Mouse (Mus musculus) layer of hippocampus, postnatal 10 days (tissue): ENCODE results near the gene Trpc4ap. TPM values are rescaled to one million over a fixed set of nuclear protein-coding genes. Genes with fewer than 3 reads are reported as not detected.
"Not testable (repeated sequence)": the region's sequence is repeated elsewhere in the genome, so short reads cannot be mapped to it uniquely, and the experiment has no call there.

Experiments
- DNase-seq, 2 experiments: peaks; one replicate each; pipeline ENCODE4 v3.0.0; 2021; ENCODE audit warnings: low spot score in 2 of 2
- long read RNA-seq: library from polyadenylated mRNA; stranded (forward); transcript quantifications from one replicate; pipeline ENCODE4 v2.0.0, GENCODE M21; 2023
- total RNA-seq, 2 experiments: library from RNA; stranded (reverse); gene quantifications; 2 replicates each; pipeline ENCODE4 v1.2.3; 2021

Gene Trpc4ap
- 100 to 1,000 TPM; 143 to 149 TPM for total RNA-seq
- long read RNA-seq, transcript Trpc4ap-202 (19 exons, 3,091 nt): minor isoform, 6 of 180 reads
- long read RNA-seq, transcript Trpc4ap-201 (19 exons, 3,204 nt): major isoform, 151 of 180 reads
- long read RNA-seq, partial matches to known transcripts: 10 of 180 reads
- long read RNA-seq, other reads (novel, unspliced or antisense): 13 of 180 reads

DNA sequence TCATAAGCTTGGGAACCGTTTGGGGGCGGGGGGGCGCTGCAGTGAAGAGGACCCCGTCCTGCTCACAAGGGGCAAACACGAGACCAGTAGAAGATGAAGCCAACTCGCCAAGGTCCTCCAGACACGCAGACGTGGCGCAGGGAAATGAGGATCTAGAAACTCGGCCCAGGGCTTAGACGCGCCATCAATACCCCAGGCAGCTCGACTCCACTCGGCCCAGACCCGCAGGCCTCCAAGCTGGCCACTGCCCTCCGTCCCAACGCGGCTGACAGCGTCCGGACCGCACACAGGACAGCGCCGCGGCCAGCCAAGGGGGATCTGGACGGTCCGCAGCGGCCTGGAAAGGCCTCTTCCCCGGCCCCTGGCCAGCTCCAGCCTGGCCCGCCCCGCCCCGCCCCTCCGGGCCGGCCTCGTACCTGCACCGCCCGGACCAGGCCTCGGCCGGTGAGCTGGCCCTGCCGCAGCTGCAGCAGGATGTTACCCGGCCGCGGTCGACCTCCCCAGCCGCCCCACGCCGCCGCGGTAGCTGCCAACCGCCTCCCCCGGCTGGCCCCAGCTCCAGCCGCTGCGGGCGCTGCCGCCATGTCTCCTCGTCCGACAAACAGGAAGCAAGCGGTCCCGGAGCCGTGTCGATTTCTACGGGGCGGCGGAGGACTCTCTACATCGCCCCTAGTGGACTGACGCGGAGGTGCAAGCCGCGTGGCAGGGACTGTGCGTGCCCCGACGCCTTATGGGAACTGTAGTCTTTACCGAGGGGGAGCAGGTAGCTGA lies at the start of gene Trpc4ap:
TSS of gene Trpc4ap (minus strand) at position 662 of the 771 bp plus-strand sequence.
- DNase-seq: peak; percentile 99

DNA sequence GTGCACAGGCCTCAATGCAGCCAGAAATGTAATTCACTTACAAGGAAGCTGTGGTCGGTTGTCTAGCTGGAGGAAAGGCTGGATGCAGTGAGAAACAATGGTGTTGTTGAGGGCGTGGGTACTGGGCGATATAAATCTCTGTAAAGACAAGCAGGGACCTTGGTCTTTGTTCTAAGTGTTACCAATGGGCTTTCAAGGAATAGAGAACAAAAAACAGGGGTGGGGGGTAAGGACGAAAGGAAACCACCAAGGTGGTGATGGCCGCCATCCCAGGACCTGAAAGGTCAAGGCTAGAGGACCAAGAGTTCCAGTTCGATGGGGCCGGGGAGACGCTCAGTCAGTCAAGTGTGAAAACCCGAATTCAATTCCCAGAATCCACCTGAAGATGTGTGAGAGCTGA lies 45.6 kb upstream of the Trpc4ap start:
- no peak for DNase-seq

DNA sequence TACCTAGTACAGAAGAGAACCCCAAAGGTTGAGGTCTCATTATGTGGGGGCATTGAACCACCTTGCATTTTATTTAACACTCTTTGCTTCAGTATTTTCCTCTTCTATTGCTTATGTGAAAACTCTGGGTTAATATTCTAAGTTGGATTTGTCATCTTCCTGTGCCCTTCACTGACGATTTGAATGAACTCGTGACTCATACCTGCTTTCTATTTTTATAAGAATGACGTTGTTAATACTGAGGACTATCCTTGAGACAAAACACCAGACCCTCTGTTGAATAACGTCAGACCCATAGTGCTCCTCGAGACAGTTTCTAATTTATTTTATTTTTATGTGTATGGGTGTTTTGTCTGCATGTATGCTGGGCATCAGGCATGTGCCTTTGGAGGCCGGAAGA lies 44.8 kb upstream of the Trpc4ap start:
- no peak for DNase-seq

DNA sequence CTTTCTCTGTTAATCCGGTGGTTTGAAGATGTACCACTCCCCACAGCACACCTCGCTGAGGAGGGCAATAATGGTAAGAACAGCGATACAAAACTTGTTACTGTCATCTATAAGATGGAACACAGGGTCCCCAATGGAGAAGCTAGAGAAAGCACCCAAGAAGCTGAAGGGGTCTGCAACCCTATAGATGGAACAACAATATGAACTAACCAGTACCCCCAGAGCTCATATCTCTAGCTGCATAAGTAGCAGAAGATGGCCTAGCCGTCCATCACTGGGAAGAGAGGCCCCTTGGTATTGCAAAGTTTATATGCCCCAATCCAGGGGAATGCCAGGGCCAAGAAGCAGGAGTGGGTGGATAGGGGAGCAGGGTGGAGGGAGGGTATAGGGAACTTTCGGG lies 43.6 kb upstream of the Trpc4ap start, which contains the start of gene Gm17581:
TSS of gene Gm17581 (minus strand) at position 101 of the 400 bp plus-strand sequence.
- DNase-seq: not testable (repeated sequence)

DNA sequence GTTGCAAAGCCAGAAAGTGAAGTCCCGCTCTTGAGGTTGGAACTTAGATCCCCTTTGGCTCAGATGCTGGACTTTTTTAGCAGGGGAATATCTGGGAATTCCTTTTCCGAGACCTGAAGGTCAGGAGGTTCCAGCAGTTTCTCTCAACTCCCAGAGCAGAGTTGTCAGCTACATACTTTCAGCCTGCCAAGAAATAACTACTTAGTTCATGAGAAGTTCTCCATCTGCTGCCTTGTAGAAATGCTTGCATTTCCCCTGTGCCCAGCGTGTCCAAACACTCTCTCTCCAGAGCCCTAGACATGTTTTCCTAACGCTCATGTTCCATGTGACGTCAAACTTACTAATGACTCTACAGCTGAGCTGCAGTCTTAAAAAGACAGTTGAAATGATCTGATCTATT lies 42.9 kb upstream of the Trpc4ap start:
- no peak for DNase-seq

DNA sequence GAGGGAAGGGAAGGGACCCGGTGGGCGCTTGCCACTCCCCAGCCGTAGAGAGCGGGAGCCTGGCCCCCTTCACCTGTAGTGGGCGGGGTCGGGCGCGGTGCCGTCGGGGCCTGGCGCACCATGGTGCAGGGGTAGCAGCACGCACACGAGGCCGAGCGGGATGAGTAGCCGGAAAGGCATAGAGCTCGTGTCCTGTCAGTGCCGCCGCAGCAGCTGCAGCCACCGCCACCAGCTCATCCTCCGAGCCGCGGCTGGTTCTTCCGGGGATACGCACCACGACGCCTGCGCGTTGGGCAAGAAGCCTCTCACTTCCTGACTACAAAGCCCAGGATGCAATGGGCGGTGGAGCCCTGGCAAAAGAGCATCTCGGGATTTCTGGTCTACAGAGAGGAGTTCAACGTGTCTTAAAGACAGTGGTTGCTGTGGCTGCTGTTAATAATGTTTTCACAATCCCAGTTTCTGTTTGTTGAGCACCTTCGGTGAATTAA lies 37.0 kb upstream of the Trpc4ap start, which contains the start of gene Edem2:
TSS of gene Edem2 (minus strand) at position 318 of the 488 bp plus-strand sequence.
- DNase-seq: peak; percentile 86 to 90

DNA sequence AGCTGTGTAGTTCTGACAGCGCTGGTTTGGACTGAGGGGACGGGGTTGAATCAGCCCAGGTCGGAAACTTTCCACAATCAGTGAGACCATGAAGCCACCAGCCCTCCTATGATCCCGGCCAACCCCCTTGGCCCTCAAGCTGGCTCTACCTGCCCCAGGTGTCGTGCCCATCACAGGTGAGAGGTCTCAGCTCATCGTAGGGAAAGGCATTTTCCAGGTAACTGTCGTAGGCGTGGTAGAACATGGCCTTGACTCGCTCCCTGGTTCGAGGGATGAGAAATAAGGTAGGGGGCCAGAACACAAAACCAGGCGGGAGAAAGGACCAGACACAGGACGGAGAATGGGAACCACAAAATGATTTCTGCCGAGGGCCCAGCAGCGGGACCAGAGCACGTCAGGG lies 36.6 kb upstream of the Trpc4ap start:
- DNase-seq: no peak

DNA sequence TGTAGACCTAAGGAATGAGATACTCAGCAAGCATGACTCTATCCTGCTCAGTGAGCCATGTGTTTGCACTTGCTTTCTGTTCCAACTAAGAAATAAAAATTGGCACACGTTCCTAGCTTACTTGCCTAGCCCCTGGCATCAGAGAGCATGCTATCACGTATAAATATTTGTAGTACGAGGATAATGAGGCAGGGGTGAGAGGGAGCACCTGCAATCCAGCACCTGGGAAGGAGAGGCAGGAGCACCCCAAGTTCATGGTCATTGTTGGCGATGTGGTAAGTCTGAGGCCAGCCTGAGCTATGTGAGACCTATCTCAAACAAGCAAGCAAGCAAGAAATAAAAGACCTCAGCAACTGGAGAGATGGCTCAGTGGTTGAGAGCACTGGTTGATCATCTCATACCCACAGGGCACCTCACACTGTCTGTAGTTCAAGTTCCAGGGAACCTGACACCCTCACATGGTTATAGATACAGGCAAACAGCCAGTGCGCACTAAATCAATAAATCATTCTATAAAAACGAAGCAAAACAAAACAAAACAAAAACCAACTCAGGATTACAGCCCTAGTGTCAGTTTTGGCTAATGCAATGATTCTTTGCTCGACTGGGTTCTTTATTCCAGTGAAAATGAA lies 35.7 kb upstream of the Trpc4ap start:
- DNase-seq: no peak

DNA sequence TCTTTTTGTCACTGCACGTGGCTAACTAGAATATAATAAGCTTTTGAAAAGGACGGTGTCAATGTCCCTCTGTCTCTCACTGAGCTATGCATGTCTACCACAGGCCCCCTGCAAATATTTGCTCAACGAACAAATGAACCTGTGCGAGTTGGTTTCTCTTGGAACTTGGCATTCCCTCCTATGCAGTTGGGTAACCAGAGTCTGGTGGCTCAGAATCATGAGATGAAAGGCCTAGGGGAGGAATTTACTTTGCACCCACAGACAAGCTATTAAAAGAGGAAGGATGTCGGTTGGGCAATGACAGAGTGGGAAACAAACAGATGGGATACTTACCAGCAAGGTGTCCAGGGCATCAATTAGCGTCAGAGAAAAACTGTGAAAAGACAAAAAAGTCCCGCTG lies 34.1 kb upstream of the Trpc4ap start:
- DNase-seq: no peak

DNA sequence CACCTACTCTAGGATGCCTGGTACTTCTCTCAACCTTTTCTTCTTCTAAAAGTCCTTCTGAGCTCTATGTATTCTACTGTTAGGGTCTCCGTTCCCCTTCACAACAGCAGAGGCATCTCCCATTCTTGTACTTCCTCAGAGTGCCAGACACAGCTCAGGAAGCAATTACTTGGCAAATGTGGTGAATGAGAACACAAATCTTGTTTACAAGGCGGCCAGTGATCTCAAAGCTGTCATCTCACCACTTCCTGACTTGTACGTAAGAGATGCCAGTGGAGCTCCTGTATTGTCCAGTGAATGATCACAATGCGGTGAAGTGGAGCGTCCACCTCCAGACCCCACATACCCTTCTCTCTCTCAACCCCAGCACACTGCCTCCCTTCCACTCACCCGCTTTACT lies 32.3 kb upstream of the Trpc4ap start:
- no peak for DNase-seq

DNA sequence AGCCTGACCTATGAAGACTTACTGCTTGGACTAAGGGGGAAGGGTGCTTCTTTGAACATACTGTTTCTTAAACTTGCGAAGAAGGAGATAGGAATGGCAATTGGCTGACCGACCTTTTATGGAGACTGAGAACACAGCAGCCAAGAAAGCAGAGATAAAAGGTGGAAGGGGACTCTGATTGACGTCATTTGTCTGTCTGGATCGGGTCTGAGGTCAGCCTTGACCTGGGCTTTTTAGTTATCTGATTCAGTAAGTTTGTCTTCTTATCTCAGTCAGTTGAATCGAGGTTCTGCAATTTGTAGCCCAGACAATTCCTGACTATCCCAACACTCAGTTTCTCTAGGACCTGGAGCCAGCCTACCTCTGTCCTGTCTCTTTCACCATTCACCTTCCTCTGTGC lies 31.9 kb upstream of the Trpc4ap start:
- no peak for DNase-seq

DNA sequence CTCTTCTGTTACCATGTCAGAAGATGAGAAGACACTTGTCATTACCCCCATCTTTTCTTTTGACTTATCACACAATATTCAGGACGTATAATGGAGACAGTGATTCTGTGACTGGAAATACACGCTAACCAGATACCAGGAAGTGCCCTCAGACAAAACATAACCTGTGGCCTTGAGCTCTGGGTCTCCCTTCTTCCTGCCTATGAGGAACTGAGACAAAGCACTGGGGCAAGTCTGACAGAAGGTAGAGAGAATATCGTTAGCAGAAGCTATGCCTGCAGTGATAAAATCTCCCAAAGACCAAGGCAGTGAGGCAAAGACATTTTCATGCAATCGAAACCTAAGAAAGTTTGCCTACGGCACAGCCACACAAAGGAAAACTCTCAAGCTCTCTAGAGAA lies 28.4 kb upstream of the Trpc4ap start:
- no peak for DNase-seq

DNA sequence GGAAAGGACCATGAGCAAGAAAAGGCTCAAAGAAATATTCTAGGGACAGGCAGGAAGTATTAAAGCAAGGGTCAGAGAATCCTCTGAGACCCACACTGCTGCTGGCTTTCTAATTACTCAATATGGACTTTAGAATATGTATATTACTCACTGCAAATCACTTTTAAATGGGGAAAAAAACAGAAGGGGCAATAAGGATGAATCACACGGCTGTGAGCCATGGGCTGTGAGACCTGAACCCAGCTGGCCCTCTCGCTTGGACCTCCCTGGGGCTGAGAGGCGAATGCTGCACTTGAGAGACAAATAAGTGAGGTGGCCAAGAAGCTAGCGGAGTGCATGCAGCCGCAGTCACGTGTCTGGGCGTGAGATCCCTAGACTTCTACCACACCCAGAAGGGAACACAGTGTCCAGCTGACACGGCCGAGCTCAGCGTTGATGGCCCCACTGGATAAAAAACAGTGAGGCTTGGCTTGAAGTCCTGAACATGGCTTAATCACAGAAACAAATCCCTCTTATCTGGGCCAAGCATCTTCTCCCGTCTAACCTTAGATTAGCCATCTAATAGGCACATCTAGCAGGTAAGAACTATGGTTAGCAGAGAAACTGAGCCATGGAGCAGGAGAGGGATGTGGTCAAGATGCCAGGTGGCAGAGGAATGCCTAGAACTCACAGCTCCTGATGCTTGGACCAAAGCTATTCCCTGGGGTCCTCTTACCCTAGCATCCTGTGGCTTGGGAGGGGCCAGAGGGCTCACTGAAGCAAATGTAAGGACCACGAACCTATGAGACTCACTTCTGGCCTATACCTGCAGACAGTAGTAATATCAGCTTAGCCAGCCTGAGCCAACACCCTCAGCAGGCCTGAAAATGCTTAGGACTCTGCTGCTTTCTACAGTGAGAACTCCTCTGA lies 25.2 kb upstream of the Trpc4ap start:
- DNase-seq: no peak

DNA sequence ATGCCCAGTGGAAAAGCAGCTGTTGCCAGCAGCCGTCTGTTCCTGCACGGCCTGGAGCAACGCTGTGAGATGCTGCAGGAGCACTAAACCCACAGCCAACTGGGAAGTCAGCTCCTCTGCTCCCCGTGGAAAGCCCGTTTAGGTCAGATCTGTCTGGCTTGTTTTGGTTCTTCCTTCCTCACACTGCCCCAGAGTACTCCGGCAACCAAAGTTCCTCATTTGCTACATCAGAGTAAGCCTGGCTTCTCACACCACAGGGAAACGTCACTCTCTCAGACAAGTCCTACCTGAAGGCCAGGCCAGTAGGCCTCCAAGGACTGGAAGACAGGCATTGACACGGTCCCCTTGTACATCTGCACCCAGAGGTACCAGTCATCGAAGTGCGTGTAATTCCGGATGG lies 18.4 kb upstream of the Trpc4ap start:
- DNase-seq: no peak

DNA sequence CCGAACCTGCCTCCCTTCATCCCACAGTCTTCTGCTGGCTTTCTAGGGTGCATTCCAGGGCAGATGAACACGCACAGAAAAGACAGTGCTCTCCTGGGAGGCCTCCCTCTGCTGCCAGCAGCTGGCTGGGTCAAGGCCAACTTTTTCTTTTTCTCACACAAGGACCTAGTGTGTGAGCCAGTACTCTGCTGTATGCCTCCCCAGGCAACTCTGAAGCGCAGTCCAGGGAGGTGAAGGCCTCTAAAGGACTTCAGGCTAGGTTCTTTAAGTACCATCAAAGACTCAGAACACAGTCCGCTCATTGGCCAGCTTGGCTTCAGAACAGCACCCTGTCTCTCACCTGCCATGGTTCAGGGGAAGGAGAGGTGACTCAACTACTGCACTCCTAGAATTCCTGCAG lies 15.1 kb upstream of the Trpc4ap start:
- peak; percentile 45 to 70 for DNase-seq

DNA sequence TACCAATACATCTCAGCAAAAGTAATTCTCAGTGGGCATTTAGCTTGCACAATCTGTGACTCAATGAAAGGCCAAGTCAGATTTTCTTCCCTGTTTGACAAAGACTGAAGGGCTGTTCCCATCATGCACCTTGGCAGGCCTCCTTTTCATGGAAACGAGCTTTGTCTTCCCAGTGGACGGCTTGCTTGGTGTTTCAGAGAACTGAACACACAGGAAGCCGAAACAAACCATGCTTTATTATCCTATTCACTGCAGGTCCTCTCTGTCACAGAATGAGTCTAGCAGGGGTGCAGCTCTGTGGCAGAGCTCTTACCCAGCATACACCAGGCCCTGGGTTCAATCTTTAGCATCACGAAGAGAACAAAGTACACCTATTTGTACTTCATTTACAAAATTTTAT lies 11.4 kb upstream of the Trpc4ap start:
- no peak for DNase-seq

DNA sequence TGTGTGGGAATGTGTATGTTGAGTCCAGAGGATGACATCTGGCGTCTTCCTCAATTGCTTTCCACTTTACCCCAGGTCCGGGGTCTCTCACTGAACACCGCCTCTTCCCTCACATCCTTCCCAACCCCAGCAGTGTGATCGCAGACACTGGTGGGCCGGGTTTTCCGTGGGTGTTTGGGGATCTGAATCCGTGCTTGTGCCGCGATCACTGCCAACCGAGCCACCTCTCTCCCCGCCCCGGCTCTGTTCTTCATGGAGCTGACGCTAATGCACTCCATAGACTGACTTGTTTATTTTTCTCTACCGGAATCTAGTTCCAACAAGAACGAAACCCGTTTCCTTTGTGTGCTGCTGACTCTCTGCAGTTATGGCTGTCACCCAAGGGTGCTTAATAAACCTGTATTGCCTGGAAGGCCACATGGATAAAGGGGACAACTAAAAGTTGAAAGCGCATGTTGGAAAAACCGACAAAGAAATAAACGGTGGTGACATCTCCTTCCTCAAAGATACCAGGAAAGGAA lies 9.3 kb upstream of the Trpc4ap start:
- no peak for DNase-seq

DNA sequence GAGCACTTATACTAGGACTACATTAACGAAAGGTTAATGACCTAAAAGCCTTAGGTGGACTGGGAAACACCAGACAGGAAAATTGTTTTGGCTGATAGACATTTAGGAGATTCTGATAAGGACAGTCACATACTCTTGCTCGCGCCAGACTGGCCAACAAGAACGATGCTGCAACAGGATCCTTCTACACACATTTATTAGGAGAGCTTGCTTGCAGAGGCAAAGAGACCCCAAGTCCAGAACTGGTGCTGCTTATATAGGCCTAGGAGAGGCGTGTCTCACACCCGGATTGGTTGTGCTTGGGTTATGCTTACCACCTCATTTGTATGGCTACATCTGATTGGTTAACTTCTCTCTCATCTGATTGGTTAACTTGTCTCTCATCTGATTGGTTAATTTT lies 6.3 kb upstream of the Trpc4ap start:
- not testable (repeated sequence) for DNase-seq

DNA sequence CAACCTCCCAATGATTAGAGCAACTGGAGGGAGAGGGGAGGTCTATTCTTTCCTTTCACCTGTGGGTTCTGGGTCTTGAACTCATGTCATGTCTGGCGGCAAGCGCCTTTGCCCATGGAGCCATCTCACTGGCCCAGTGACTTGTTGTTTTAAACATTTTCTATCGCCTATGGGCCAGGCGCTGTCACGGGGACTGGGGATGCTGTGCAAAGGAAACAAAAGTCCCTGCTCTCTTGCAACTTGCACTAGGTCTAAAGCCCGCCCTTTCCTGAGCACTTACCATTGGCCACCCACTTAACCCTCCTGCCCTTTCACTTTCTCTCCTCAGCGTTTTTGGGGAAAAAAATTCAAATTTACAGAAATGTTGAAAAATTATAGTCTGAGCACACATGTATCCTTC lies 4.7 kb upstream of the Trpc4ap start:
- no peak for DNase-seq

DNA sequence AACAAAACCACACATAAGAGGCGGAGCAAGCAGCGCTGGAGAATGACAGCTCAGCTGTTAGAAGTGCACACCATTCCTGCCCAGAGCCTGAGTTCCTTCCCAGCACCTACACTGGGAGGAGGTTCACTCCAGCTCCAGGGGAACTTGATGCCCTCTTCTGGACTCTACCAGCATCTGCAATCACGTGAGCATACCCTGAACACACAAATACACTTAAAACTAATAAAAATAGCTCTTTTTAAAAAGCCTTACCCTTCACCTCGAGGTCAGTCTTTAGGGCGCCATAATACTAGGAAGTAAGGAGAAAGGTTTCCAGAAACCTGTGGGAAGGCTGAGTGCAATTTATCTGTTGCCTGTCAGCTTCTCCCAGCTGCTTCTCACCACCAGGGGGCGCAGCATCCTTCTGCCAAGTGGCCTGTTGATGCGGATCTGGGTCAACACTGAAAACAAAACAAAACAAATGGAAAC lies 3.9 kb upstream of the Trpc4ap start:
- peak; percentile 91 for DNase-seq

DNA sequence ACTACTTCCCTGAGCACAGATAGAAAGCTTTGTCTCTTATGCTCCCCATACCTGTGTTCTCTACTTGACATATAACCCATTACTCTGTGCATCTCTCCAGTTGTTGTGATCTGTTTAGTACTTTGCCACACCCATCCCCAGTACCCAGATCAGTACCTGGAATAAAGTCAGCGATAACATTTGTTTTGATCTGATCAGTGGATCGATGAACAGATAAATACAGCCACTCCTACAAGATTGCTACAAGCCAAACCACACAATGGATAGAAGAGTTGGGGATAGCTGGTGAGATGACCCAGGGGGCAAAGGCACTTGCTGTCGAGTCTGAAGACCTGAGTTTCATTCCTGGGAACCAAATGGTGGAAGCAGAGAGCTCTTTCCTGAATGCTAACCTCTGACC lies 3.1 kb upstream of the Trpc4ap start:
- DNase-seq: no peak
